Mouse (Mus musculus) heart, adult 2 months (tissue): ENCODE measurements around the gene Olfr103. TPM values are rescaled to one million over a fixed set of nuclear protein-coding genes. Genes with fewer than 3 reads are reported as not detected.

ENCODE experiments used
- DNase-seq, 2 experiments: peaks; one replicate each; pipeline ENCODE4 v3.0.0; 2021
- H3K27ac ChIP-seq: fragments of 200-600 bp; 2 replicates; pipeline ENCODE4 v1.8.1; 2022
- H3K27me3 ChIP-seq: fragments of 200-500 bp; 2 replicates; pipeline ENCODE4 v1.6.1; 2012; ENCODE audit warnings: mild to moderate bottlenecking, low read length, inconsistent platforms, mixed read lengths; ENCODE audit not compliant: control insufficient read depth, insufficient read depth
- H3K36me3 ChIP-seq: fragments of 200-500 bp; 2 replicates; pipeline ENCODE4 v1.6.1; 2012; ENCODE audit warnings: low read length, inconsistent platforms; ENCODE audit not compliant: control insufficient read depth, insufficient read depth
- H3K4me1 ChIP-seq: fragments of 200-500 bp; 2 replicates; pipeline ENCODE4 v1.6.1; 2011; ENCODE audit warnings: low read length; ENCODE audit not compliant: control insufficient read depth, insufficient read depth
- H3K4me3 ChIP-seq: fragments of 200-600 bp; 2 replicates; pipeline ENCODE4 v1.8.1; 2022
- H3K79me2 ChIP-seq: fragments of 200-500 bp; replicated peaks from 2 replicates; pipeline ENCODE4 v1.6.1; 2012; ENCODE audit warnings: mild to moderate bottlenecking, inconsistent platforms, low read length, moderate library complexity, mixed read lengths; ENCODE audit not compliant: control insufficient read depth, insufficient read depth
- H3K9ac ChIP-seq: fragments of 200-500 bp; 2 replicates; pipeline ENCODE4 v1.6.1; 2012; ENCODE audit warnings: low read depth, mild to moderate bottlenecking, control low read depth, inconsistent platforms, low read length, mixed read lengths
- CTCF ChIP-seq: fragments of 200-600 bp; IDR thresholded peaks from 2 replicates; pipeline ENCODE4 v1.8.1; 2022; ENCODE audit warnings: antibody characterized with exemption, mild to moderate bottlenecking, moderate library complexity
- EP300 ChIP-seq: fragments of 200-500 bp; IDR thresholded peaks from 2 replicates; pipeline ENCODE4 v1.6.1; 2011; ENCODE audit warnings: low read depth, low read length, control low read depth; ENCODE audit not compliant: insufficient read depth
- POLR2A ChIP-seq: fragments of 200-500 bp; IDR thresholded peaks from 2 replicates; pipeline ENCODE4 v1.6.1; 2011; ENCODE audit warnings: mild to moderate bottlenecking, low read depth, low read length, control low read depth; ENCODE audit not compliant: insufficient read depth
- WGBS: fragments of 180-500 bp; shearing (Covaris S2); methylation state at CpG from one replicate; pipeline ENCODE4 v1.1.7; 2018; 5-methylcytosine and 5-hydroxymethylcytosine counted together
- intact Hi-C: fragments of 180-260 bp; cut with DNase I; formaldehyde crosslinking; loops from one replicate; pipeline ENCODE4 v1.15.1; 2025
- polyA plus RNA-seq: library from polyadenylated mRNA; depleted of rRNA; stranded (reverse); fragments of >200 nt; gene quantifications from 2 replicates; pipeline ENCODE4 v1.2.3, GENCODE M21; 2012; rRNA removed
- total RNA-seq, 2 experiments: library from RNA; stranded (reverse); gene quantifications; 2 replicates each; pipeline ENCODE4 v1.2.3; 2021

The Olfr103 gene
- total and polyA plus RNA-seq, 3 experiments: not detected

- DNase-seq: no peak
- no peak within 1 kb of the TSS for H3K9ac ChIP-seq
- TF ChIP-seq POLR2A: no peak
- no peak for TF ChIP-seq CTCF
- no peak for TF ChIP-seq EP300
- no peaks in the 10 kb centered on the region for H3K4me1 ChIP-seq
- H3K79me2 ChIP-seq: no peaks in the 10 kb centered on the region
- intact Hi-C loops: no loop called here
- H3K4me3 ChIP-seq: no peak within 1 kb of the TSS
- no peaks in the 10 kb centered on the region for H3K27me3 ChIP-seq
- no peaks in the 10 kb centered on the region for H3K36me3 ChIP-seq
- WGBS: 63% methylated on average over 4 of the region's 4 CpGs
- H3K27ac ChIP-seq: no peak within 1 kb of the TSS
These were observed 35.3 kb downstream of the Olfr103 start, which contains the start of gene Olfr101 for GRCm38 (mm10) chr17:37304213-37304612. Olfr101 (minus strand) TSS chr17:37304313.

Other genes with a start within 250 kb of the Olfr103 start
- gene Olfr91, start 241.4 kb downstream of the Olfr103 start, total RNA-seq: not detected
- gene Olfr91, start 241.4 kb downstream of the Olfr103 start, polyA plus RNA-seq: not detected in 2 replicates
- gene Olfr92, start 219.6 kb downstream of the Olfr103 start, total RNA-seq: not detected
- not detected in 2 replicates for gene Olfr92, start 219.6 kb downstream of the Olfr103 start, polyA plus RNA-seq
- not detected for gene Olfr93, start 178.2 kb downstream of the Olfr103 start, total RNA-seq
- not detected in 2 replicates for gene Olfr93, start 178.2 kb downstream of the Olfr103 start, polyA plus RNA-seq
- gene Ubd, start 145.8 kb downstream of the Olfr103 start, total RNA-seq: not detected
- gene Ubd, start 145.8 kb downstream of the Olfr103 start, polyA plus RNA-seq: 0.12 TPM in 1 of 2 replicates, not detected in the other
- not detected for gene Olfr94, start 138.7 kb downstream of the Olfr103 start, total RNA-seq
- not detected in 2 replicates for gene Olfr94, start 138.7 kb downstream of the Olfr103 start, polyA plus RNA-seq
- gene Olfr95, start 126.6 kb downstream of the Olfr103 start, total RNA-seq: not detected
- gene Olfr95, start 126.6 kb downstream of the Olfr103 start, polyA plus RNA-seq: not detected in 2 replicates
- not detected for gene Olfr96, start 119.6 kb downstream of the Olfr103 start, total RNA-seq
- gene Olfr96, start 119.6 kb downstream of the Olfr103 start, polyA plus RNA-seq: not detected in 2 replicates
- not detected for gene Olfr97, start 102.4 kb downstream of the Olfr103 start, total RNA-seq
- not detected in 2 replicates for gene Olfr97, start 102.4 kb downstream of the Olfr103 start, polyA plus RNA-seq
- not detected for gene Olfr98, start 75.9 kb downstream of the Olfr103 start, total RNA-seq
- not detected in 2 replicates for gene Olfr98, start 75.9 kb downstream of the Olfr103 start, polyA plus RNA-seq
- 1 to 10 TPM; 3.2 to 3.3 TPM for gene H2-M3, start 69.5 kb downstream of the Olfr103 start, total RNA-seq
- 4.9 and 5.0 TPM in 2 replicates for gene H2-M3, start 69.5 kb downstream of the Olfr103 start, polyA plus RNA-seq
- not detected for gene Olfr99, start 56.2 kb downstream of the Olfr103 start, total RNA-seq
- not detected in 2 replicates for gene Olfr99, start 56.2 kb downstream of the Olfr103 start, polyA plus RNA-seq
- not detected for gene Olfr101, start 35.4 kb downstream of the Olfr103 start, total RNA-seq
- not detected in 2 replicates for gene Olfr101, start 35.4 kb downstream of the Olfr103 start, polyA plus RNA-seq
- not detected for gene Olfr102, start 22.6 kb downstream of the Olfr103 start, total RNA-seq
- not detected in 2 replicates for gene Olfr102, start 22.6 kb downstream of the Olfr103 start, polyA plus RNA-seq
- gene Olfr104-ps, start 19.9 kb upstream of the Olfr103 start, total RNA-seq: not detected
- not detected in 2 replicates for gene Olfr104-ps, start 19.9 kb upstream of the Olfr103 start, polyA plus RNA-seq
- not detected for gene Olfr105-ps, start 39.3 kb upstream of the Olfr103 start, total RNA-seq
- gene Olfr105-ps, start 39.3 kb upstream of the Olfr103 start, polyA plus RNA-seq: not detected in 2 replicates
- gene Olfr106-ps, start 50.7 kb upstream of the Olfr103 start, total RNA-seq: not detected
- not detected in 2 replicates for gene Olfr106-ps, start 50.7 kb upstream of the Olfr103 start, polyA plus RNA-seq
- not detected for gene Olfr107, start 59.5 kb upstream of the Olfr103 start, total RNA-seq
- not detected in 2 replicates for gene Olfr107, start 59.5 kb upstream of the Olfr103 start, polyA plus RNA-seq
- gene Olfr108, start 105.8 kb upstream of the Olfr103 start, total RNA-seq: not detected
- gene Olfr108, start 105.8 kb upstream of the Olfr103 start, polyA plus RNA-seq: not detected in 2 replicates
- gene Olfr109, start 119.2 kb upstream of the Olfr103 start, total RNA-seq: not detected
- not detected in 2 replicates for gene Olfr109, start 119.2 kb upstream of the Olfr103 start, polyA plus RNA-seq
- gene H2-M2, start 143.9 kb upstream of the Olfr103 start, total RNA-seq: not detected
- 0.10 TPM in 1 of 2 replicates, not detected in the other for gene H2-M2, start 143.9 kb upstream of the Olfr103 start, polyA plus RNA-seq
- gene Olfr110, start 152.8 kb upstream of the Olfr103 start, total RNA-seq: not detected
- not detected in 2 replicates for gene Olfr110, start 152.8 kb upstream of the Olfr103 start, polyA plus RNA-seq
- not detected for gene Olfr111, start 168.3 kb upstream of the Olfr103 start, total RNA-seq
- 0.12 TPM in 1 of 2 replicates, not detected in the other for gene Olfr111, start 168.3 kb upstream of the Olfr103 start, polyA plus RNA-seq
- gene Olfr112, start 229.8 kb upstream of the Olfr103 start, total RNA-seq: not detected
- gene Olfr112, start 229.8 kb upstream of the Olfr103 start, polyA plus RNA-seq: not detected in 2 replicates
- gene Olfr113, start 238.0 kb upstream of the Olfr103 start, total RNA-seq: not detected
- gene Olfr113, start 238.0 kb upstream of the Olfr103 start, polyA plus RNA-seq: not detected in 2 replicates